24 mouse cellular contexts compared by ENCODE assay signal in genomic region chr13:49234711-49235110, GRCm38 (mm10). TPM values are rescaled to one million over a fixed set of nuclear protein-coding genes. Genes with fewer than 3 reads are reported as not detected.
A peak's percentile ranks its signal among the peaks of the same experiment; 100 is the strongest.
DNase-seq lines count a peak whose midpoint lies in the region; ATAC-seq and TF ChIP-seq lines count a peak whose summit lies in the region.
"Had no signal": no experiment of that assay in that cellular context is flagged by ENCODE, and none has a peak within 500 bp of the region (broad histone marks: within the 10 kb centered on the region; RNA-seq: fewer than 3 reads in every experiment).

No protein-coding gene starts in this region.

- no peak for TF ChIP-seq EP300 in liver, embryonic 14.5 days (IDR thresholded peaks at IDR 0.05; ENCODE audit: low read depth)
- no peak for TF ChIP-seq EP300 in ES-Bruce4 (IDR thresholded peaks at IDR 0.05; ENCODE audit: insufficient read depth, low read depth, low read length)

- no peaks in the 10 kb centered on the region for H3K4me1 ChIP-seq in liver, embryonic 14.5 days (replicated peaks; ENCODE audit: control insufficient read depth in 2 of 2, insufficient read depth in 2 of 2, low read length in 1 of 2)
- H3K4me1 ChIP-seq in liver, embryonic 12.5 days, result no peaks in the 10 kb centered on the region
- no peaks in the 10 kb centered on the region for H3K4me1 ChIP-seq in ES-Bruce4 (ENCODE audit: control insufficient read depth, insufficient read depth, low read length)
- H3K4me1 ChIP-seq in bone marrow macrophage, adult 2 months (ENCODE audit: control insufficient read depth, insufficient read depth, low read length), result peaks cover 1% of the 10 kb centered on the region
- no peaks in the 10 kb centered on the region for H3K4me1 ChIP-seq in hindbrain, embryonic 16.5 days (ENCODE audit: control insufficient read depth, insufficient read depth, low read depth, low read length)
- H3K4me1 ChIP-seq: embryonic facial prominence, embryonic 15.5 days; forebrain, embryonic 10.5 days; hindbrain, embryonic 15.5 days had no signal

- peak; percentile 41 for DNase-seq in CD4-positive, CD25-positive, alpha-beta regulatory T cell, adult 2 months (ENCODE audit: low read depth, low spot score)
- DNase-seq in liver, embryonic 14.5 days (ENCODE audit: low read depth in 3 of 3, low spot score in 3 of 3), result no peak
- DNase-seq in layer of hippocampus, adult 8-10 months (ENCODE audit: low spot score in 2 of 2), result no peak
- DNase-seq: adrenal gland, postnatal 25 days; cerebellum, adult 2 months; cerebellum, postnatal 36 days; heart, postnatal 36 days; kidney, postnatal 4 days; lung, postnatal 14 days; right cerebral cortex, postnatal 4 days; thymus, adult 18-20 months; thymus, postnatal 4 days had no signal

- H3K9me3 ChIP-seq in liver, embryonic 14.5 days (ENCODE audit: control insufficient read depth, low read length), result no peaks in the 10 kb centered on the region
- no peaks in the 10 kb centered on the region for H3K9me3 ChIP-seq in liver, embryonic 12.5 days (replicated peaks)
- H3K9me3 ChIP-seq in ES-Bruce4 (replicated peaks; ENCODE audit: control insufficient read depth, insufficient read depth, low read length, poor library complexity, severe bottlenecking), result no peaks in the 10 kb centered on the region
- no peaks in the 10 kb centered on the region for H3K9me3 ChIP-seq in hindbrain, embryonic 16.5 days (ENCODE audit: control insufficient read depth, low read length)
- H3K9me3 ChIP-seq: embryonic facial prominence, embryonic 15.5 days; forebrain, embryonic 10.5 days; hindbrain, embryonic 15.5 days; limb, embryonic 13.5 days had no signal

- no peak for ATAC-seq in CD4-positive, CD25-positive, alpha-beta regulatory T cell, adult 4 months
- ATAC-seq in liver, embryonic 14.5 days (ENCODE audit: insufficient read depth), result no peak
- ATAC-seq in liver, embryonic 12.5 days, result no peak
- no peak for ATAC-seq in hindbrain, embryonic 16.5 days
- ATAC-seq: midbrain, embryonic 16.5 days had no signal

- no peak overlapping the region for H3K9ac ChIP-seq in liver, embryonic 14.5 days (replicated peaks)
- no peak overlapping the region for H3K9ac ChIP-seq in liver, embryonic 12.5 days
- no peak overlapping the region for H3K9ac ChIP-seq in ES-Bruce4 (ENCODE audit: low read depth, poor library complexity, severe bottlenecking)
- no peak overlapping the region for H3K9ac ChIP-seq in hindbrain, embryonic 16.5 days (ENCODE audit: low read depth, low read length)
- H3K9ac ChIP-seq: embryonic facial prominence, embryonic 15.5 days; hindbrain, embryonic 15.5 days; limb, embryonic 13.5 days had no signal

- 78% methylated on average over 4 of the region's 4 CpGs for WGBS in liver, embryonic 14.5 days (ENCODE audit: insufficient replicate concordance)
- WGBS in liver, embryonic 12.5 days (ENCODE audit: insufficient replicate concordance), result 78% methylated on average over 4 of the region's 4 CpGs
- 97% methylated on average over 4 of the region's 4 CpGs for WGBS in hindbrain, embryonic 16.5 days

- no peak overlapping the region for H3K4me3 ChIP-seq in liver, embryonic 14.5 days (ENCODE audit: insufficient read depth in 1 of 2, low read depth in 2 of 2, low read length in 2 of 2)
- no peak overlapping the region for H3K4me3 ChIP-seq in liver, embryonic 12.5 days
- no peak overlapping the region for H3K4me3 ChIP-seq in ES-Bruce4 (ENCODE audit: low read depth, low read length)
- H3K4me3 ChIP-seq in bone marrow macrophage, adult 2 months (ENCODE audit: insufficient read depth, low read length), result no peak overlapping the region
- no peak overlapping the region for H3K4me3 ChIP-seq in hindbrain, embryonic 16.5 days (ENCODE audit: low read length)
- H3K4me3 ChIP-seq: embryonic facial prominence, embryonic 15.5 days; forebrain, embryonic 10.5 days; hindbrain, embryonic 15.5 days; limb, embryonic 13.5 days; megakaryocyte, embryonic 14.5 days had no signal

- H3K4me2 ChIP-seq in liver, embryonic 14.5 days (ENCODE audit: low read depth), result no peak overlapping the region
- H3K4me2 ChIP-seq in liver, embryonic 12.5 days, result no peak overlapping the region
- no peak overlapping the region for H3K4me2 ChIP-seq in hindbrain, embryonic 16.5 days (ENCODE audit: low read length)
- H3K4me2 ChIP-seq: embryonic facial prominence, embryonic 15.5 days; hindbrain, embryonic 15.5 days; limb, embryonic 13.5 days had no signal

- TF ChIP-seq POLR2A in ES-Bruce4 (IDR thresholded peaks at IDR 0.05; ENCODE audit: insufficient read depth, low read length), result no peak
- no peak for TF ChIP-seq POLR2A in bone marrow macrophage, adult 2 months (IDR thresholded peaks at IDR 0.05; ENCODE audit: borderline replicate concordance, low read depth, low read length)

- no peaks in the 10 kb centered on the region for H3K36me3 ChIP-seq in liver, embryonic 14.5 days (replicated peaks; ENCODE audit: control insufficient read depth, insufficient read depth, low read depth)
- H3K36me3 ChIP-seq in liver, embryonic 12.5 days, result 0 out of 2 replicates have a peak, but pooled peaks cover 5% of the 10 kb centered on the region
- H3K36me3 ChIP-seq in ES-Bruce4 (ENCODE audit: control insufficient read depth, insufficient read depth, low read length, poor library complexity, severe bottlenecking), result no peaks in the 10 kb centered on the region
- H3K36me3 ChIP-seq in hindbrain, embryonic 16.5 days (ENCODE audit: control insufficient read depth, insufficient read depth, low read length), result no peaks in the 10 kb centered on the region
- H3K36me3 ChIP-seq: embryonic facial prominence, embryonic 15.5 days; forebrain, embryonic 10.5 days; hindbrain, embryonic 15.5 days; limb, embryonic 13.5 days had no signal

- H3K27me3 ChIP-seq in liver, embryonic 14.5 days (ENCODE audit: control insufficient read depth, insufficient read depth, low read length), result no peaks in the 10 kb centered on the region
- no peaks in the 10 kb centered on the region for H3K27me3 ChIP-seq in liver, embryonic 12.5 days (replicated peaks)
- H3K27me3 ChIP-seq in ES-Bruce4 (ENCODE audit: control insufficient read depth, insufficient read depth, low read length, poor library complexity, severe bottlenecking), result no peaks in the 10 kb centered on the region
- no peaks in the 10 kb centered on the region for H3K27me3 ChIP-seq in hindbrain, embryonic 16.5 days (replicated peaks; ENCODE audit: control insufficient read depth, insufficient read depth, low read length)
- H3K27me3 ChIP-seq: CH12.LX; embryonic facial prominence, embryonic 15.5 days; hindbrain, embryonic 15.5 days; limb, embryonic 13.5 days; megakaryocyte, embryonic 14.5 days had no signal

- no peak overlapping the region for H3K27ac ChIP-seq in liver, embryonic 14.5 days
- H3K27ac ChIP-seq in liver, embryonic 12.5 days, result no peak overlapping the region
- no peak overlapping the region for H3K27ac ChIP-seq in ES-Bruce4 (ENCODE audit: insufficient read depth, low read length)
- no peak overlapping the region for H3K27ac ChIP-seq in bone marrow macrophage, adult 2 months (ENCODE audit: insufficient read depth, low read depth, low read length)
- H3K27ac ChIP-seq in hindbrain, embryonic 16.5 days (ENCODE audit: low read depth, low read length), result no peak overlapping the region
- H3K27ac ChIP-seq: embryonic facial prominence, embryonic 15.5 days; forebrain, embryonic 10.5 days; hindbrain, embryonic 15.5 days; limb, embryonic 13.5 days had no signal

- TF ChIP-seq CTCF in liver, embryonic 14.5 days (IDR thresholded peaks at IDR 0.05; ENCODE audit: low read depth), result 0 out of 2 replicates have a peak, but pooled peaks have one; percentile 24
- peak; percentile 38 for TF ChIP-seq CTCF in ES-Bruce4 (IDR thresholded peaks at IDR 0.05; ENCODE audit: low read depth, low read length)
- peak; percentile 13; the same call in 1 of the 2 replicates for TF ChIP-seq CTCF in bone marrow macrophage, adult 2 months (IDR thresholded peaks at IDR 0.05; ENCODE audit: low read depth, low read length)

RNA-seq across cellular contexts. Expression of gene Susd3, which starts 13.8 kb away (rescaled TPM):
- 10 to 100 TPM; 60.4 to 88.7 TPM for polyA plus RNA-seq in CD4-positive, CD25-positive, alpha-beta regulatory T cell, adult 4 months (2017; shearing (Covaris generic))
- polyA plus RNA-seq in liver, embryonic 14.5 days (2012; rRNA removed), result 1.1 and 1.3 TPM in 2 replicates
- 1.2 and 1.4 TPM in 2 replicates for polyA plus RNA-seq in liver, embryonic 14.5 days (2014; fragmentation: Nextera tagmentation; extraction: Ambion mirVana)
- 2.4 and 2.5 TPM in 2 replicates for polyA plus RNA-seq in liver, embryonic 12.5 days (2016; fragmentation: Nextera tagmentation; extraction: Ambion mirVana)
- not detected in 2 replicates for polyA plus RNA-seq in ES-Bruce4 (2011; ENCODE audit: insufficient read depth, insufficient read length, low read depth, missing spikeins)
- polyA plus RNA-seq in bone marrow macrophage, adult 2 months (2012; ENCODE audit: insufficient read depth, insufficient read length, missing spikeins), result 139 and 143 TPM in 2 replicates
- polyA plus RNA-seq in hindbrain, embryonic 16.5 days (2015; fragmentation: Nextera tagmentation; extraction: Ambion mirVana), result 0.56 and 0.85 TPM in 2 replicates
- total RNA-seq in layer of hippocampus, adult 8-10 months (2022), result 1 to 10 TPM; 2.6 to 5.3 (median 3.8) TPM

RNA-seq across cellular contexts. Expression of gene Card19, which starts 18.9 kb away (rescaled TPM):
- polyA plus RNA-seq in CD4-positive, CD25-positive, alpha-beta regulatory T cell, adult 4 months (2017; shearing (Covaris generic)), result 10 to 100 TPM; 49.7 to 55.4 TPM
- 9.8 and 12.6 TPM in 2 replicates for polyA plus RNA-seq in liver, embryonic 14.5 days (2012; rRNA removed)
- 14.3 and 16.2 TPM in 2 replicates for polyA plus RNA-seq in liver, embryonic 14.5 days (2014; fragmentation: Nextera tagmentation; extraction: Ambion mirVana)
- polyA plus RNA-seq in liver, embryonic 12.5 days (2016; fragmentation: Nextera tagmentation; extraction: Ambion mirVana), result 16.5 and 17.0 TPM in 2 replicates
- polyA plus RNA-seq in ES-Bruce4 (2011; ENCODE audit: insufficient read depth, insufficient read length, low read depth, missing spikeins), result 21.6 and 22.1 TPM in 2 replicates
- 261 and 268 TPM in 2 replicates for polyA plus RNA-seq in bone marrow macrophage, adult 2 months (2012; ENCODE audit: insufficient read depth, insufficient read length, missing spikeins)
- polyA plus RNA-seq in hindbrain, embryonic 16.5 days (2015; fragmentation: Nextera tagmentation; extraction: Ambion mirVana), result 37.7 and 38.8 TPM in 2 replicates
- total RNA-seq in layer of hippocampus, adult 8-10 months (2022), result 10 to 100 TPM; 12.2 to 22.0 (median 18.0) TPM

RNA-seq across cellular contexts. Expression of gene Ninj1, which starts 47.4 kb away (rescaled TPM):
- 10 to 100 TPM; 24.5 to 27.4 TPM for polyA plus RNA-seq in CD4-positive, CD25-positive, alpha-beta regulatory T cell, adult 4 months (2017; shearing (Covaris generic))
- polyA plus RNA-seq in liver, embryonic 14.5 days (2012; rRNA removed), result 29.0 and 43.5 TPM in 2 replicates
- 43.7 and 45.6 TPM in 2 replicates for polyA plus RNA-seq in liver, embryonic 14.5 days (2014; fragmentation: Nextera tagmentation; extraction: Ambion mirVana)
- polyA plus RNA-seq in liver, embryonic 12.5 days (2016; fragmentation: Nextera tagmentation; extraction: Ambion mirVana), result 41.5 and 42.6 TPM in 2 replicates
- 30.0 and 37.7 TPM in 2 replicates for polyA plus RNA-seq in ES-Bruce4 (2011; ENCODE audit: insufficient read depth, insufficient read length, low read depth, missing spikeins)
- 497 and 521 TPM in 2 replicates for polyA plus RNA-seq in bone marrow macrophage, adult 2 months (2012; ENCODE audit: insufficient read depth, insufficient read length, missing spikeins)
- 35.5 and 40.2 TPM in 2 replicates for polyA plus RNA-seq in hindbrain, embryonic 16.5 days (2015; fragmentation: Nextera tagmentation; extraction: Ambion mirVana)
- total RNA-seq in layer of hippocampus, adult 8-10 months (2022), result 10 to 100 TPM; 17.8 to 27.6 (median 21.7) TPM

Comparison
In these comparisons a context has a peak if more than half of its experiments do, and no peak if none do; other contexts are left out.
1. RNA of gene Susd3, which starts 13.8 kb away (polyA plus RNA-seq): 139 to 143 TPM in bone marrow macrophage, adult 2 months and 60.4 to 88.7 TPM in CD4-positive, CD25-positive, alpha-beta regulatory T cell, adult 4 months; 2.4 to 2.5 TPM in liver, embryonic 12.5 days, 1.1 to 1.4 TPM in liver, embryonic 14.5 days, 0.56 to 0.85 TPM in hindbrain, embryonic 16.5 days and not detected in ES-Bruce4; every median in the first group is over 10 times any median in the second.
2. RNA of gene Ninj1, which starts 47.4 kb away (polyA plus RNA-seq): 497 to 521 TPM in bone marrow macrophage, adult 2 months; 29.0 to 45.6 TPM in liver, embryonic 14.5 days, 41.5 to 42.6 TPM in liver, embryonic 12.5 days, 35.5 to 40.2 TPM in hindbrain, embryonic 16.5 days, 30.0 to 37.7 TPM in ES-Bruce4 and 24.5 to 27.4 TPM in CD4-positive, CD25-positive, alpha-beta regulatory T cell, adult 4 months; every median in the first group is over 10 times any median in the second.
3. Peak in every context shown above with its lines, with median percentiles within 50 percentile points of each other: CTCF ChIP-seq.